Mouse (Mus musculus): ENCODE results near the gene Tomm70a. TPM values are rescaled to one million over a fixed set of nuclear protein-coding genes. Genes with fewer than 3 reads are reported as not detected.

The Tomm70a gene
- polyA plus RNA-seq, 1 experiment from 2014 or later = 26.5 TPM

DNA sequence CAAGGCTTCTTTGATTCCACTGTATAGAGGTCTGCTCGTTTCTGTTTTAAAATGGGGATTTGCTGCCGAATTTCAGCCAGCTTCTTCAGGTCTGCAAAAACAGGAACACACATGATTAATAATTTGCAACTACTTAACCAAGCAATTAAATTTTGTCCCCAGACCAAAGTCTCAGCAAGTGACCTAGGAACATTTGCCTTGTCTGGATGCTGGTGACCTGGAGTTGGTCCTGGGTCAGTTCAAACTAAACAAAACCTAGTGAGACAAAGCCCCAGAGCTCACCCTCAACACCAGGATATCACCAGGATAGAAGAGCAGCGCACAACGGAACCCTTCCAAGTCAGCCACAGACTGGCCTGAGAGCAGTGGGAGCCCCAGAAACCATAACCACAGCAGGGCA is 35.6 kb downstream of the Tomm70a start:
- no peak for TF ChIP-seq EP300 (optimal IDR thresholded peaks at IDR 0.05)
- TF ChIP-seq CTCF (IDR thresholded peaks at IDR 0.05; ENCODE audit: low read depth) = no peak
- 89% methylated on average over 4 of the region's 4 CpGs for WGBS
- ATAC-seq (ENCODE audit: low FRiP score, low TSS enrichment) (no peak), DNase-seq (ENCODE audit: low spot score) (no peak)
- Histone ChIP-seq H3K4me2 (replicated peaks; ENCODE audit: low read depth) (no peak overlapping the region), H3K9ac (ENCODE audit: low read length) (no peak overlapping the region), H3K36me3 (ENCODE audit: control insufficient read depth, insufficient read depth, low read length) (peaks cover 4% of the 10 kb centered on the region; the same call in 1 of the 2 replicates), H3K4me3 (ENCODE audit: low read depth, low read length) (no peak overlapping the region), H3K4me1 (replicated peaks; ENCODE audit: control insufficient read depth, insufficient read depth) (no peaks in the 10 kb centered on the region), H3K27me3 (ENCODE audit: control insufficient read depth, insufficient read depth, low read length) (no peaks in the 10 kb centered on the region), H3K9me3 (ENCODE audit: control insufficient read depth, low read length) (no peaks in the 10 kb centered on the region), H3K27ac (replicated peaks) (no peak overlapping the region)

DNA sequence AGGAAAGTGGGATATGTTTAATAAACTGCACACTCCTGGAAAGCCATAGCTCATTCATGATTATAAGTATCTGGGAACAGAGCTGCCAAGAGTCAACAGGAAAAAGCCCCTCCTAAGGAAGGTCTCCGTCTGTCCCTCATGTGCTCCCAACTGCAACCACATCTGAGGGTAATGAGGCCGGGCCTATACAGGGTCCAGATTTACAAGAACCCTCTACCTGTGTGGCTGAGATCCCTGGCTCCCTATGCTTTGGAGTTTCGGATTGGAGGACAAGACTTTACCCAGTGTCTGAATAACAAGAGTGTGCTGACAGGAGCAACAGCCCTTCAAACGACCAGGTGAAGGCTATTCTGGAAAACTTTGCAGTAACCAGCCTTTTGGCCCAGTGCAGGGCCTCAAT is 36.2 kb downstream of the Tomm70a start:
- Histone ChIP-seq H3K27me3 (ENCODE audit: control insufficient read depth, insufficient read depth, low read length) (no peaks in the 10 kb centered on the region), H3K9me3 (ENCODE audit: control insufficient read depth, low read length) (no peaks in the 10 kb centered on the region), H3K4me1 (replicated peaks; ENCODE audit: control insufficient read depth, insufficient read depth) (no peaks in the 10 kb centered on the region), H3K36me3 (ENCODE audit: control insufficient read depth, insufficient read depth, low read length) (peaks cover 4% of the 10 kb centered on the region; the same call in 1 of the 2 replicates), H3K9ac (ENCODE audit: low read length) (no peak overlapping the region), H3K4me2 (replicated peaks; ENCODE audit: low read depth) (no peak overlapping the region), H3K4me3 (ENCODE audit: low read depth, low read length) (no peak overlapping the region), H3K27ac (replicated peaks) (no peak overlapping the region)
- TF ChIP-seq CTCF (IDR thresholded peaks at IDR 0.05; ENCODE audit: low read depth) = no peak
- no peak for TF ChIP-seq EP300 (optimal IDR thresholded peaks at IDR 0.05)
- WGBS = 66% methylated on average over 4 of the region's 4 CpGs
- no peak for DNase-seq (ENCODE audit: low spot score)
- ATAC-seq (ENCODE audit: low FRiP score, low TSS enrichment) = no peak

DNA sequence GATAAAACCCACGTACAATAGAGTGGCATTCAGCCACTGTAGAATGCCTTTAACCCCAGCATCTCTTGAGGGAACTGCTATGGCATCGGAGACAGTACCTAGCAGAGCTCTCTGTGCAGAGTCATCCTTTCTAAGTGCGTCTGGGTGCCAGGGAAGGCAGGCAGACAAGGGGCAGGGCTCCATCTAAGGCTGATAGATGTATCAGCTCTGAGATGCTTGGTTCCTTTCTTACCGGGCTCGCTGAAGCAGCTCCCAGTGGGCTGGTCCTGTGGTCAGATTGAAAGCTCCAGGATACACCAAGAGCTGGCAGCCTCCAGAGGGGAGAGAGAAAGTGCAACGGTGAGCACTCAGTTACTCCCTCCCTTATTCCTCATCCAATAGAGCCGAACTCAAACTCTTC is 38.3 kb downstream of the Tomm70a start:
- Histone ChIP-seq H3K4me1 (replicated peaks; ENCODE audit: control insufficient read depth, insufficient read depth) (no peaks in the 10 kb centered on the region), H3K27me3 (ENCODE audit: control insufficient read depth, insufficient read depth, low read length) (no peaks in the 10 kb centered on the region), H3K27ac (replicated peaks) (no peak overlapping the region), H3K4me3 (ENCODE audit: low read depth, low read length) (no peak overlapping the region), H3K4me2 (replicated peaks; ENCODE audit: low read depth) (no peak overlapping the region), H3K36me3 (ENCODE audit: control insufficient read depth, insufficient read depth, low read length) (peaks cover 4% of the 10 kb centered on the region; the same call in 1 of the 2 replicates), H3K9me3 (ENCODE audit: control insufficient read depth, low read length) (no peaks in the 10 kb centered on the region), H3K9ac (ENCODE audit: low read length) (no peak overlapping the region)
- TF ChIP-seq EP300 (optimal IDR thresholded peaks at IDR 0.05) (no peak), CTCF (IDR thresholded peaks at IDR 0.05; ENCODE audit: low read depth) (no peak)
- ATAC-seq (ENCODE audit: low FRiP score, low TSS enrichment) (no peak), DNase-seq (ENCODE audit: low spot score) (no peak)
- WGBS = 53% methylated on average over 7 of the region's 7 CpGs

DNA sequence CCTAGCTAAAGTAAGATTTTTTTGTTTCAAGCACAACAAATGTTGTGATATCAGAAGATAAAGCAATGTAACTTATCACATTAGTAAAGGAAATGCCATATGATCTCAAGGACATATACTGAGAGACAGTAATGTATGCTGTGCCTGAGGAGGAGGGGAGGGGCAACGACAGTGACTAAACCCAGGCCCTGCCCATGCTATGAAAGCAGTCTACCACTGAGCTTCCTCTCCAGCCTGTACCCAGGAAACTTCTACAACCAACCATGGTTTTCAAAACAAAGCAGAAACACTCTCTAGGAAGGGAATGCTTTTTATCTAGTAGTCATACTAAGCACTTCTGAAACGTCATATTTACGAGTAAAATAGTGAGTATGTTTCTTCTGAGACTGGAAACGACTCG is 41.3 kb downstream of the Tomm70a start:
- no peak for DNase-seq (ENCODE audit: low spot score)

DNA sequence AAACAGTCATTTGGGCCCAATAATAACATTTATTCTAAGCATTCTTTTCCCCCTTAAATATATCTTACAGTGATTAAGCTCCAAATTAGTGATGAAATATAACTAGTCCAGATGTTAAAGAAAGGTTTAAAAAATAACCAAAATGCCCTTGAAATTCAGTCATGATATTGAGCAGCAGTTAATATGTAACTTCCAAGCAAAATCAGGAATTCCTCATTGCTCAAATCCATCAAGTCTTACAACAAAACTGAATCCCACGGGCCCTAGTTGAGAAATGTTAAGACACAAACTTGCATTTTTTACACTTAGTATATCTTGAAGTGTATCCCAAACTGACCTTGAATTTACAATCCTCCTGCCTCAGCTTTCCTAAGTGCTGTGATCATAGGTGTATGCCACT is 42.2 kb downstream of the Tomm70a start:
- ATAC-seq (ENCODE audit: low FRiP score, low TSS enrichment) (no peak), DNase-seq (ENCODE audit: low spot score) (no peak)
- H3K9me3 ChIP-seq (ENCODE audit: control insufficient read depth, low read length) = no peaks in the 10 kb centered on the region
- no peak for TF ChIP-seq EP300 (optimal IDR thresholded peaks at IDR 0.05)
- TF ChIP-seq CTCF (IDR thresholded peaks at IDR 0.05; ENCODE audit: low read depth) = no peak
- H3K36me3 ChIP-seq (ENCODE audit: control insufficient read depth, insufficient read depth, low read length) = no peaks in the 10 kb centered on the region; the same call in 1 of the 2 replicates
- H3K9ac ChIP-seq (ENCODE audit: low read length) = no peak overlapping the region
- no peaks in the 10 kb centered on the region for H3K4me1 ChIP-seq (replicated peaks; ENCODE audit: control insufficient read depth, insufficient read depth)
- WGBS = 77% methylated on average over 1 of the region's 1 CpGs
- H3K4me2 ChIP-seq (replicated peaks; ENCODE audit: low read depth) = no peak overlapping the region
- no peak overlapping the region for H3K27ac ChIP-seq (replicated peaks)
- no peaks in the 10 kb centered on the region for H3K27me3 ChIP-seq (ENCODE audit: control insufficient read depth, insufficient read depth, low read length)
- no peak overlapping the region for H3K4me3 ChIP-seq (ENCODE audit: low read depth, low read length)

More for the DNA sequence above, 41.3 kb downstream of the Tomm70a start:
- Histone ChIP-seq H3K4me2 (replicated peaks; ENCODE audit: low read depth) (no peak overlapping the region), H3K9me3 (ENCODE audit: control insufficient read depth, low read length) (no peaks in the 10 kb centered on the region), H3K36me3 (ENCODE audit: control insufficient read depth, insufficient read depth, low read length) (no peaks in the 10 kb centered on the region; the same call in 1 of the 2 replicates), H3K27me3 (ENCODE audit: control insufficient read depth, insufficient read depth, low read length) (no peaks in the 10 kb centered on the region), H3K9ac (ENCODE audit: low read length) (no peak overlapping the region), H3K4me1 (replicated peaks; ENCODE audit: control insufficient read depth, insufficient read depth) (no peaks in the 10 kb centered on the region), H3K4me3 (ENCODE audit: low read depth, low read length) (no peak overlapping the region), H3K27ac (replicated peaks) (no peak overlapping the region)
- ATAC-seq (ENCODE audit: low FRiP score, low TSS enrichment) = no peak
- 86% methylated on average over 5 of the region's 5 CpGs for WGBS
- TF ChIP-seq CTCF (IDR thresholded peaks at IDR 0.05; ENCODE audit: low read depth) (no peak), EP300 (optimal IDR thresholded peaks at IDR 0.05) (no peak)

DNA sequence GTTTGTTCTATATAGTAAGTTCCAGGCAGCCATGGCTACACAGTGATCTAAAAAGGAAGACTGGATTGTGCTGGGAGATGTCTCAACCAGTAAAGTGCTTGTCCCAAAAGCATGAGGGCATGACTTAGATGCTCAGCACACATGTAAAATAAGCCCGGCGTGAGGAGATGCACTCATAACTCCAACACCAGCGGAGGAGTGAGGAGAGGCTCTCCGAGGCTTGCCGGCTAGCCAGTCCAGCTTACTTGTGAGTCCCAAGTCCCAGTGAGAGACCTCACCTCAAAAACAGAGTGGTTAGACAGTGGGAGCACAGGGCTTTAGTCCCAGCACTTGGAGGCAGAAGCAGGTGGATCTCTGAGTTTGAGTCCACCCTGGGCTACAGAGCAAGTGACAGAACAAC is 43.7 kb downstream of the Tomm70a start:
- no peak overlapping the region for H3K4me2 ChIP-seq (replicated peaks; ENCODE audit: low read depth)
- no peak overlapping the region for H3K4me3 ChIP-seq (ENCODE audit: low read depth, low read length)
- ATAC-seq (ENCODE audit: low FRiP score, low TSS enrichment) (no peak), DNase-seq (ENCODE audit: low spot score) (no peak)
- no peak overlapping the region for H3K27ac ChIP-seq (replicated peaks)
- TF ChIP-seq CTCF (IDR thresholded peaks at IDR 0.05; ENCODE audit: low read depth) = no peak
- no peak for TF ChIP-seq EP300 (optimal IDR thresholded peaks at IDR 0.05)
- no peak overlapping the region for H3K9ac ChIP-seq (ENCODE audit: low read length)
- no peaks in the 10 kb centered on the region for H3K9me3 ChIP-seq (ENCODE audit: control insufficient read depth, low read length)
- no peaks in the 10 kb centered on the region for H3K27me3 ChIP-seq (ENCODE audit: control insufficient read depth, insufficient read depth, low read length)
- 98% methylated on average over 5 of the region's 5 CpGs for WGBS
- no peaks in the 10 kb centered on the region for H3K4me1 ChIP-seq (replicated peaks; ENCODE audit: control insufficient read depth, insufficient read depth)
- no peaks in the 10 kb centered on the region for H3K36me3 ChIP-seq (ENCODE audit: control insufficient read depth, insufficient read depth, low read length)
